Mouse (Mus musculus) fibroblast of lung, adult 2 months (primary cell): ENCODE data around the gene Il4.
A peak's percentile ranks its signal among the peaks of the same experiment; 100 is the strongest.

Experiments
- DNase-seq: peaks from one replicate; pipeline ENCODE4 v3.0.0-alpha.2; 2011; ENCODE audit warnings: low read depth

Gene Il4

DNA sequence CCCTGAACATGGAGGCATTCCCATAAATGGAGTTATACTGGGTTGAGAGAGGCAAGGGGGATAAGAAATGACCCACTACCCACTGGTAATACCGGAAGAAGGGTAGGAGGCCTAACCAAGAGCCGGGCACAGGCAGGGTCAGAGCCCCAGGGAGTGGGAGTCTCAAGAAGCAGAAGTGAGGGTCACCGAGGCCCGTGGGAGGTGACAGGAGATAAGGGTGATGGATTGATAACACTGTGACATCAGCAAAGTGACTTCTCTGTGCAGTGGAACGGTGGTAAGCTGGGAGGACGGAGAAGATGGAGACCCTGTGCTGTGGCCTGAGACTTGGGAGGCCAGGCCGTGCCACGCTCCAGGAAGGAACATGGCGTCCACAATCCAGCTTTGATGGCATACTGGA, 5.1 kb upstream of the Il4 start:
- DNase-seq = no peak

GRCm38 (mm10) chr11:53622440-53622806, 4.0 kb upstream of the Il4 start:
- no peak for DNase-seq

DNA sequence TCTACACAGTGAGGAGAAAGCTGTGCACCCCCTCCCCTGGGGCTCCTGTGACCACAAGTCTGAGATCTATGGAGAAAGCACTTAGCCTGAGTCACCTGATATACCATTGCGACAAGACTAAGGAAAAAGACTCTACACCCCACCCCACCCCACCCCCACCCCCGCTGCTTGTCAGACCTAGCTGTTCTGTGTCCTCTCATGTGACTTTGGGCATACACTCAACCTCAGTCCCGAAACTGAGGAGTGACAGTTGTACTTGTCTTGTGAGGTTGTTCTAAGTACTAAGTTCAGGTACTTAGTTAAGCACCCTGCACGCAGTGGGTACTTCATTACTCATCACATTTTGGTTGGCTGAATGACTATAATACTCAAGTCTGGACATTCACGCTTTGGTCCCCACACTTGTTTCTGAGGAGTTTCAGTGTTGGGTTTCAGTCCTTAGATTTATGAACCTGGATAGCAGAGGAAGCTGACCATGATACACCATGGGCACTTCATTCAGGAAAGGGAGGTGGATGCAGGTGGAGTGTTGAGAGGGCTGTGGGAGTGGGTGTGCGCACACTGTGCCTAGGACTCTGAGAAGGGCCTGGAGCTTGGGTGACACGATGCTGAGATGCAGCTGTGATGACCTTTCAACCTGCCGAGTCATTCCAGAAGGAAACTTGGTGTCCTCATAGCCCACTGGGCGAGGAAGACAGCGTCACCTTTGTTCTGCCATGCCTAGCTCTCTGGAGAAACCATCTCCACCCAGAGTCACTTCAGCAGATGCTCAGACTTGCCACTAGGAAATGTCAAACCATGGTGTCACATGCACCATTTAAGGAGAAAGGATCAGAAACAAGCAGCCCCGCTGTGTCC, 3.3 kb upstream of the Il4 start:
- no peak for DNase-seq

- DNase-seq = no peak
These were observed 1.6 kb upstream of the Il4 start for GRCm38 (mm10) chr11:53620094-53620493.

- DNase-seq = no peak
These were observed 959 bp upstream of the Il4 start for GRCm38 (mm10) chr11:53619428-53619827.

GRCm38 (mm10) chr11:53617562-53618109, 833 bp downstream of the Il4 start:
- DNase-seq = no peak

DNA sequence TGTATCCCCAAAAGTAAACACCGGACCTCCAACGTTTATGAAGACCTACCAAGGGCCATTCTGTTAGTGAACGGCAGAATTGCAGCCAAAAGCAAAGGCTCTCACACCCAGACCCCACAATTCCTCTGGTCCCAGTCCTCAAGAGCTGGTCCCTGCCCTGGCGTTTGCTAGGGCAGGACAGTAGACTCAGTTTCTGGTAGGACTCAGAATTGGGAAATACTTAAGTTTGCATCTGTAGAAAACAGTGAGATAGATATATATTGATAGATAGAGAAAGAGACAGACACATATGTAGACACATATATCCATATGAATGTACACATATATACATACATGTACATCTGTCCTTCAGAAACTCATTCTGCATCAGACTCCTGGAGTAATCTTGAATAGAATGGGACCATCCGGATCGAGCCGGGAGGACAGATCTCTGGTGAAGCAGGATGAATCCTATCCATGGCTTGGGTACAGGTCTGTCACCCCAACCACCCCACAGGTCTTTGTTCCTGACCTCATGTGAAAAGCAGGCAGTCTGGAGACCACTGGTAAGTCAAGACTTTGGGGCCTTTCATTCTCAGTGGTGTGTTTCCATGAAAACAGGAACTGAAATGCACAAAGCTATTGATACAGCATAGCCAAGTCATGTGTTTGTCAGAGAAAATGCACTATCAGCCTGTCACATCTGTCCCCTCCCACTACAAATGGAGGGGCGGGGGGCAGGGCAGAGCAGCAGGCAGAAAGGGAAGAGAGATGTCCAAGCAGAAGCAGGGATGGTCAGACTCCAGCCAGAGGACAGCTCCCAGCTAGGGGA, 1.5 kb downstream of the Il4 start:
- DNase-seq = no peak

DNA sequence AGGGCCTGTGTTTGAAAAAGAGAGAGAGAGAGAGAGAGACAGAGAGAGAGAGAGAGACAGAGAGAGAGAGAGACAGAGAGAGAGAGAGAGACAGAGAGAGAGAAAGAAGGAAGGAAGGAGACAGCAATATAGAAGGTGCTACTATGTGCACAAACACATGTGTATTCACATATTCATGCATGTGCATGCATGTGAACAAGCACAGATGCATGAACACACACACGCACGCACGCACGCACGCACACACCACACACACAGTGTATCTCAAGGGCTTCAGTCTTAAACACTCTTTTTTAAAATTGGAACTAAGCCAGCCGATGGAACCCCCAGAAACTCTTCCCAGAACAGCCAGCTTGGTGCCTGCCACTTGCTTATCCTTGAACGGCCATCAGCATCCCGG, 2.9 kb downstream of the Il4 start:
- DNase-seq = no peak

- no peak for DNase-seq
These were observed 3.3 kb downstream of the Il4 start for GRCm38 (mm10) chr11:53615172-53615571.

DNA sequence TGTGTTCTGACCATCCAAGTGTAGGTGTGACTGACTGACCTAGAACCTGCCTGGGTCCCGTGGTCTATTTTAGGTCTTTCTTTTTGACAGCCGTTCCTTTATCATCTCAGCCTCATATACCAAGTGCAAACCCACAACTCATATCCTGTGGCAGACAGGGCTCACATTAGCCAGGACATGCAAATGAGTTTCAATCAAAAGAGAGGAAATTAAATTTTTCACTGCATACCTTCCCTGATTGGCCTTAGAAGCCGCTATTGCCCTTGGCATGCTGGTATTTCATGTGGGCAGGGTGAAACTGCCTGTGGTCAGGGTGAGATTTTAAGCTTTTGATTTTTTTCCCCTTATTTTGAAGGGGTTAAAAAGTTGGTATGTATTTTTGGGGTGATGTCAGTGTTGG, 8.8 kb downstream of the Il4 start:
- no peak for DNase-seq

- DNase-seq = no peak
These were observed 9.2 kb downstream of the Il4 start for GRCm38 (mm10) chr11:53609231-53609630.

DNA sequence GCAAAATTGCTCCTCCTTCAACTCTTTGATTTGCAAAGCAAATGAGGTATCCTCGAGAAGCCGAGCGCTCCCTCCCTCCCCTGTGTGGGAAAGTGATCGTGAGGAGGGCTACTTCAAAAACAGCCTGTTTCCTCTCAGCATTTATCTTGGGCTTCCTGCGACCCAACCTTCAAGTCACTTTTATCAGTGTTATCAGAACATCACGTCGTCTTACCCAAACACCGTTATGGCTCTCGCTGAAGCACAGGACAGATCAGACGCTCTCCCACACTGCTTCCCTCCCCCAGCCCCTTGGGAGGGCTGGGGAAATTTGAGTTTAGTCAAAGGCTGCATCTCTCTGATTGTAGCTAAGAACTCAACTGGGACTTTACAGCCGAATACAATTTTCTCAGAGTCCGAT, 12.9 kb downstream of the Il4 start:
- DNase-seq = no peak

DNA sequence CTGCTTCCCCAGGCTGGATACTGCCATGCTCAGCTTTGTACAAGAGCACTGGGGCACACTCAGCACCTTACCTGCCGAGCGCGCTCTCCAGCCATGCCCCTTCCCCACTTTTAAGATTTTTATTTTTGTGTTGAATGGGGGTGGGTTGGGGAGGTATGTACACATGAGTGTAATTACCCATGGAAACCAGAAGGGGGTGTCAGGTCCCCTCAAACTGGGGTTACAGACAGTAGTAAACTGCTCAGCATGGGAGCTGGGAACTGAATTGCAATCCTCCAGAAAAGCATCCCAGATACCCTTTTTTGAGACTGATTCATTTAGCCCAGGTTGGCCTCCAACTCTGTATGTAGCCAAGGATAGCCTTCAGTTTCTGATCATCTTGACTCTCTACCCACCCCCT, 13.5 kb downstream of the Il4 start:
- DNase-seq = no peak

DNA sequence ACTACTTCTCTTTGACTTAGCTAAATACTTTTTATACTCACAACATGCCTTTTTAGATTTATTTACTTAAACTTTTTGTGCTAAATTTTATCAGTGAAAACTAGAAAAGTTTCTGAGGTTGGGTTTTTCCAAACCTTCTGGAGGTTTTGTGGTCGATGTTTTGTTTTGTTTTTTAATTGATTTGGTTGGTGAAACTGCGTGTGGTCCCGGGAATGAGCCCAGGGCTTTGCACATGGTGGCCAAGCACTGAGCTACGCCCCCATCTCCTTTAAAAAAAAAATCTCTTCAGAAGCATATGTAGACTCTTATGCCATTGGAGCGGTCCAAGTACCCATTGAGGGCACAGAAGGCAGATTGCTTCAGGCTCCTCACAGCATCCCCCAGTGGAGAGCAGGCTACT, 27.4 kb downstream of the Il4 start:
- no peak for DNase-seq

GRCm38 (mm10) chr11:53590368-53590768, 28.1 kb downstream of the Il4 start:
- DNase-seq = no peak

GRCm38 (mm10) chr11:53588279-53588678, 30.2 kb downstream of the Il4 start:
- no peak for DNase-seq

GRCm38 (mm10) chr11:53585510-53585909, 33.0 kb downstream of the Il4 start:
- no peak for DNase-seq

DNA sequence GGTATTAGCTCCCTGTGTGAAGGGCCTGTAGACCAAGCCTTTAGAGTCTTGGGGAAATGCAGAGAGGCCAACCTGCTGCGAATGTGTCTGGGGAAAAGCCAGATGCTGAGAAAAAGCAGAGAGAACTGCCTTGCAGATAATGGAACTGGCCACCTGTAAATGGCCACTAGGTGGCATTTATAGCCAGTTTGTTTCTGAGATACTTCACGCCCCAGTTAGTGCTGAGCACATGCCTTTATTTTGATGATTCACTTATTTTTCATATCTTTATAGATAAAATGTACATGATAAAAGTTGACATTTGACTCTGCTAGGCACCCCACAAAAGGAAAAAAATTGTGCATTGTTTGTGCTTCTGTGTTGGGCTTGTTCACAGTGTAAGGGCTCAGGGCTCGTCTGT, 33.6 kb downstream of the Il4 start:
- no peak for DNase-seq

DNA sequence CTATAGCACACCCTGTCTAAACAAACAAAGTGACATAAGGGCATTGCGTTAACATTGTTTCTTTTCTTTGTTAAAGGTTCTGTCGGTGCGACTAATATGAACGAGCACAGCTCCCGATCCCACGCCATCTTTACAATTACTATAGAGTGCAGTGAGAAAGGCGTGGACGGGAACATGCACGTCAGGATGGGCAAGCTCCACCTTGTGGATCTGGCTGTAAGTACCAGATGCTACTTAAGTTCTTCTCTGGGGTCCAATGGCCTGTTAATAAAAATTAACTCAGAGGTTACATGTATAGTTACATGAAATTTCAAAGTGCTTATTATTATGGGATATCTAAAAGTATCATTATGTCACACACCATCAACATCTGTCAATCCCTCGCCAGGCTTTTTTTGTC, 35.3 kb downstream of the Il4 start:
- no peak for DNase-seq

GRCm38 (mm10) chr11:53580562-53580961, 37.9 kb downstream of the Il4 start:
- DNase-seq = no peak

DNA sequence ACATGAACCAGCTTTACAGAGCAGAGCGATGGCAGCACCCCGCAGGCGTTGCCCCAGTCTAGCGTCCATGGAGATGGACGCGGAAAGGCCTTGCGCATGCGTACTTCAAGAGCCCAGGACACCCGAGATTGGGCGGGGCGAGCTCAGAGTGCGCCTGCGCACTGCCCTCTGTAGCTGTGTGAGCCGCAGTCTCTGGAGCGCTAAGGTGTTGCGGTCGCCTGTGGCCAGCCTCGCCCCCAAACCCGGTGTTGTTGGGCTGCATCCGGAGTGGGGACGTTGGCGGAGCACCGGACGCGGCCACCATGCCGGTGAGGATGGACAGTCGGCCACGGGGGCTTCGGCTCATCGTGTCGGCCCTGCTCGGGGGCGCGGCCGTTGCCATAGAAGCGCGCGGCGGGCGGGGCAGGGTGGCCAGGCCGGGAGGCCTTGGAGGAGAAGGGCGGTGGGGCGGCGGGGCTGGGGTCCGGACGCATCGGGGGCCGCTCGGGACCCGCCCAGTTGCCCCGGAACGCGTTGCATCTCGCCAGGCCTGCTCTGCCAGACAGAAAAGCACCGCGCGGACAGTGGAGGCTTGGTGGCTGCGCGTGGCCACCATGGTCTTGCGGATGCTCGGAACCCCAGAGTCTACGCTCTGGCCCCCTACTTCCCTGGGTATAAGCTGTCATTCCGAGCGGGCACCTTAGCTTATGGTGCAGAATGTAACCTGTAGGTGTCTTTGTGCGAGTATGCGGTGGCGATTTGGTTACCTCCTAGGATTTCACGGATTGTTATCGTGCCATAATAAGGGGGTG, 51.0 kb downstream of the Il4 start, which contains the start of gene Kif3a:
Gene Kif3a (plus strand): TSS at position 156 of the 791 bp plus-strand sequence.
- DNase-seq = peak; percentile 89

DNA sequence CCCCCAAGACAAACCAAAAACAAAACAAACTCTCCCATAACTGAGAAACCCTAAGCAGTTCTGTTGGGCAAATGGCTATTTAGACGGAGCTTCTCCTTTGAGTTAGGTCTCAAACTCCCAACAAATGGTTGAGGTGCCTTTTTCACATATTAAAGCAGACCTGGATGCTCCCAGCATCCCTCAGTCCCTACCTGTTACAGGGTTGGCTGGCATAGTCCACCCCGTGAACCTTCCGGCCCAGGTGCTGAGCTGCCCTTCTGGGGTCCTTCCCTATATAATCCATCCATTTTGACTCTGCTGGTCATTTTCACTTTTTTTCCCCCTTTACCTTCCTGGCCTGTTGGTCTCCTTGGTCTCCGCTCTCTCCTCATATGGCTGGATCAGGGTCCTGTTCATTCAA, 51.8 kb downstream of the Il4 start:
- DNase-seq = no peak
